8 mouse cellular contexts compared by ENCODE assay signal in genomic region chr8:116946268-116946838, GRCm38 (mm10). TPM values are rescaled to one million over a fixed set of nuclear protein-coding genes. Genes with fewer than 3 reads are reported as not detected.
DNase-seq lines count a peak whose midpoint lies in the region; ATAC-seq and TF ChIP-seq lines count a peak whose summit lies in the region.

No protein-coding gene starts in this region.

- H3K9ac ChIP-seq in limb, embryonic 13.5 days: peak overlapping the region; percentile 53; the same call in 1 of the 2 replicates
- no peak overlapping the region for H3K9ac ChIP-seq in intestine, postnatal 0 days (ENCODE audit: low read depth, low read length)

- peaks cover 7% of the 10 kb centered on the region for H3K36me3 ChIP-seq in limb, embryonic 13.5 days
- peaks cover 4% of the 10 kb centered on the region; the same call in 1 of the 2 replicates for H3K36me3 ChIP-seq in limb, embryonic 10.5 days
- H3K36me3 ChIP-seq in intestine, postnatal 0 days (ENCODE audit: control insufficient read depth, insufficient read depth): no peaks in the 10 kb centered on the region
- peaks cover 2% of the 10 kb centered on the region for H3K36me3 ChIP-seq in megakaryocyte, embryonic 14.5 days (replicated peaks; ENCODE audit: low read length)
- H3K36me3 ChIP-seq in midbrain, embryonic 10.5 days: peaks cover 5% of the 10 kb centered on the region

- no peak overlapping the region for H3K4me2 ChIP-seq in limb, embryonic 13.5 days (replicated peaks)
- H3K4me2 ChIP-seq in intestine, postnatal 0 days (replicated peaks; ENCODE audit: low read depth): peak overlapping the region; percentile 32

- H3K27me3 ChIP-seq in limb, embryonic 13.5 days: no peaks in the 10 kb centered on the region
- H3K27me3 ChIP-seq in limb, embryonic 10.5 days (ENCODE audit: low read depth, poor library complexity, severe bottlenecking): no peaks in the 10 kb centered on the region
- H3K27me3 ChIP-seq in intestine, postnatal 0 days (replicated peaks; ENCODE audit: control insufficient read depth, insufficient read depth, low read length): no peaks in the 10 kb centered on the region
- H3K27me3 ChIP-seq in megakaryocyte, embryonic 14.5 days (replicated peaks): no peaks in the 10 kb centered on the region
- H3K27me3 ChIP-seq in midbrain, embryonic 10.5 days (ENCODE audit: low read depth, poor library complexity, severe bottlenecking): no peaks in the 10 kb centered on the region

- no peak overlapping the region for H3K27ac ChIP-seq in limb, embryonic 13.5 days
- H3K27ac ChIP-seq in limb, embryonic 10.5 days: no peak overlapping the region
- H3K27ac ChIP-seq in intestine, postnatal 0 days (ENCODE audit: low read depth, low read length): no peak overlapping the region
- no peak overlapping the region for H3K27ac ChIP-seq in midbrain, embryonic 10.5 days (replicated peaks)

- no peak for TF ChIP-seq CTCF in intestine, postnatal 0 days (IDR thresholded peaks at IDR 0.05; ENCODE audit: low read depth)

- ATAC-seq in limb, embryonic 13.5 days (ENCODE audit: low FRiP score, low read depth): no peak
- peak; percentile 74 for ATAC-seq in frontal cortex, adult (ENCODE audit: low TSS enrichment)
- no peak for ATAC-seq in intestine, postnatal 0 days

- DNase-seq in limb, embryonic 10.5 days (ENCODE audit: low spot score): no peak
- DNase-seq in ovary, adult 18-20 months (ENCODE audit: low spot score): no peak
- DNase-seq in testis, postnatal 10 days (ENCODE audit: low spot score): no peak
- DNase-seq in midbrain, embryonic 10.5 days (ENCODE audit: low spot score): no peak

- H3K9me3 ChIP-seq in limb, embryonic 13.5 days: no peaks in the 10 kb centered on the region
- H3K9me3 ChIP-seq in limb, embryonic 10.5 days (replicated peaks): no peaks in the 10 kb centered on the region
- no peaks in the 10 kb centered on the region for H3K9me3 ChIP-seq in intestine, postnatal 0 days (ENCODE audit: control insufficient read depth)
- H3K9me3 ChIP-seq in megakaryocyte, embryonic 14.5 days: no peaks in the 10 kb centered on the region
- no peaks in the 10 kb centered on the region for H3K9me3 ChIP-seq in midbrain, embryonic 10.5 days (replicated peaks)

- H3K4me1 ChIP-seq in limb, embryonic 13.5 days: peaks cover 24% of the 10 kb centered on the region
- peaks cover 23% of the 10 kb centered on the region for H3K4me1 ChIP-seq in limb, embryonic 10.5 days
- H3K4me1 ChIP-seq in intestine, postnatal 0 days (replicated peaks; ENCODE audit: control insufficient read depth, insufficient read depth, low read length): no peaks in the 10 kb centered on the region; the same call in 1 of the 2 replicates
- peaks cover 73% of the 10 kb centered on the region for H3K4me1 ChIP-seq in megakaryocyte, embryonic 14.5 days
- peaks cover 24% of the 10 kb centered on the region for H3K4me1 ChIP-seq in midbrain, embryonic 10.5 days

- H3K4me3 ChIP-seq in limb, embryonic 13.5 days: no peak overlapping the region
- no peak overlapping the region for H3K4me3 ChIP-seq in limb, embryonic 10.5 days
- no peak overlapping the region for H3K4me3 ChIP-seq in intestine, postnatal 0 days (ENCODE audit: low read depth, low read length)
- H3K4me3 ChIP-seq in megakaryocyte, embryonic 14.5 days (replicated peaks): peak overlapping the region; percentile 88
- H3K4me3 ChIP-seq in midbrain, embryonic 10.5 days: no peak overlapping the region

- 85% methylated on average over 21 of the region's 21 CpGs for WGBS in limb, embryonic 13.5 days
- 86% methylated on average over 21 of the region's 21 CpGs for WGBS in limb, embryonic 10.5 days
- 66% methylated on average over 21 of the region's 21 CpGs for WGBS in intestine, postnatal 0 days
- 86% methylated on average over 21 of the region's 21 CpGs for WGBS in midbrain, embryonic 10.5 days

RNA-seq across cellular contexts. Expression of gene Atmin, which starts 3.2 kb away (rescaled TPM):
- polyA plus RNA-seq in limb, embryonic 13.5 days (2015; fragmentation: Nextera tagmentation; extraction: Ambion mirVana): 9.4 and 9.5 TPM in 2 replicates
- 12.1 and 12.4 TPM in 2 replicates for polyA plus RNA-seq in limb, embryonic 10.5 days (2016; fragmentation: Nextera tagmentation; extraction: Ambion mirVana)
- polyA plus RNA-seq in intestine, postnatal 0 days (2015; fragmentation: Nextera tagmentation; extraction: Ambion mirVana): 5.5 and 6.2 TPM in 2 replicates
- polyA plus RNA-seq in megakaryocyte, embryonic 14.5 days (2012; ENCODE audit: insufficient read depth, low replicate concordance): 0.95 and 2.5 TPM in 2 replicates
- polyA plus RNA-seq in midbrain, embryonic 10.5 days (2016; fragmentation: Nextera tagmentation; extraction: Ambion mirVana): 12.6 and 15.3 TPM in 2 replicates

RNA-seq across cellular contexts. Expression of gene Cenpn, which starts 24.8 kb away (rescaled TPM):
- polyA plus RNA-seq in limb, embryonic 13.5 days (2015; fragmentation: Nextera tagmentation; extraction: Ambion mirVana): 40.2 and 41.5 TPM in 2 replicates
- 60.4 and 62.6 TPM in 2 replicates for polyA plus RNA-seq in limb, embryonic 10.5 days (2016; fragmentation: Nextera tagmentation; extraction: Ambion mirVana)
- 4.7 and 5.7 TPM in 2 replicates for polyA plus RNA-seq in intestine, postnatal 0 days (2015; fragmentation: Nextera tagmentation; extraction: Ambion mirVana)
- polyA plus RNA-seq in megakaryocyte, embryonic 14.5 days (2012; ENCODE audit: insufficient read depth, low replicate concordance): 3.4 TPM in 1 of 2 replicates, not detected in the other
- 61.5 and 71.6 TPM in 2 replicates for polyA plus RNA-seq in midbrain, embryonic 10.5 days (2016; fragmentation: Nextera tagmentation; extraction: Ambion mirVana)

RNA-seq across cellular contexts. Expression of gene Cmc2, which starts 25.1 kb away (rescaled TPM):
- 74.5 and 75.4 TPM in 2 replicates for polyA plus RNA-seq in limb, embryonic 13.5 days (2015; fragmentation: Nextera tagmentation; extraction: Ambion mirVana)
- 68.6 and 70.3 TPM in 2 replicates for polyA plus RNA-seq in limb, embryonic 10.5 days (2016; fragmentation: Nextera tagmentation; extraction: Ambion mirVana)
- polyA plus RNA-seq in intestine, postnatal 0 days (2015; fragmentation: Nextera tagmentation; extraction: Ambion mirVana): 50.7 and 58.0 TPM in 2 replicates
- 36.1 TPM in 1 of 2 replicates, not detected in the other for polyA plus RNA-seq in megakaryocyte, embryonic 14.5 days (2012; ENCODE audit: insufficient read depth, low replicate concordance)
- polyA plus RNA-seq in midbrain, embryonic 10.5 days (2016; fragmentation: Nextera tagmentation; extraction: Ambion mirVana): 74.6 and 81.5 TPM in 2 replicates

RNA-seq across cellular contexts. Expression of gene 1700030J22Rik, which starts 32.4 kb away (rescaled TPM):
- polyA plus RNA-seq in limb, embryonic 13.5 days (2015; fragmentation: Nextera tagmentation; extraction: Ambion mirVana): 2.0 and 2.6 TPM in 2 replicates
- 1.5 and 2.3 TPM in 2 replicates for polyA plus RNA-seq in limb, embryonic 10.5 days (2016; fragmentation: Nextera tagmentation; extraction: Ambion mirVana)
- 0.34 and 0.46 TPM in 2 replicates for polyA plus RNA-seq in intestine, postnatal 0 days (2015; fragmentation: Nextera tagmentation; extraction: Ambion mirVana)
- 1.8 and 2.0 TPM in 2 replicates for polyA plus RNA-seq in megakaryocyte, embryonic 14.5 days (2012; ENCODE audit: insufficient read depth, low replicate concordance)
- polyA plus RNA-seq in midbrain, embryonic 10.5 days (2016; fragmentation: Nextera tagmentation; extraction: Ambion mirVana): 2.8 and 3.6 TPM in 2 replicates

RNA-seq across cellular contexts. Expression of gene Gcsh, which starts 47.0 kb away (rescaled TPM):
- 124 and 130 TPM in 2 replicates for polyA plus RNA-seq in limb, embryonic 13.5 days (2015; fragmentation: Nextera tagmentation; extraction: Ambion mirVana)
- polyA plus RNA-seq in limb, embryonic 10.5 days (2016; fragmentation: Nextera tagmentation; extraction: Ambion mirVana): 175 and 200 TPM in 2 replicates
- 91.8 and 93.7 TPM in 2 replicates for polyA plus RNA-seq in intestine, postnatal 0 days (2015; fragmentation: Nextera tagmentation; extraction: Ambion mirVana)
- 1.6 and 4.9 TPM in 2 replicates for polyA plus RNA-seq in megakaryocyte, embryonic 14.5 days (2012; ENCODE audit: insufficient read depth, low replicate concordance)
- polyA plus RNA-seq in midbrain, embryonic 10.5 days (2016; fragmentation: Nextera tagmentation; extraction: Ambion mirVana): 171 and 194 TPM in 2 replicates
